Mouse (Mus musculus) urinary bladder, postnatal 0 days (tissue): Measurements from ENCODE around the gene Tax1bp3. TPM values are rescaled to one million over a fixed set of nuclear protein-coding genes. Genes with fewer than 3 reads are reported as not detected.

Source experiments
- polyA plus RNA-seq: library from polyadenylated mRNA; unstranded; fragments of >200 nt; fragmentation: Nextera tagmentation; extraction: Ambion mirVana; gene quantifications from 2 replicates; pipeline ENCODE4 v1.2.1, GENCODE M21; 2015

Tax1bp3 gene
- 182 and 189 TPM in 2 replicates for polyA plus RNA-seq

GRCm38 (mm10) chr11:73176608-73177508 lies at the start of gene Tax1bp3, which contains the start of gene Emc6:
TSS of gene Tax1bp3 (plus strand) at chr11:73177083.
TSS of gene Emc6 (minus strand) at chr11:73177037.

GRCm38 (mm10) chr11:73137591-73138501 lies 39.0 kb upstream of the Tax1bp3 start, which contains the start of gene Haspin:
TSS of gene Haspin (minus strand) at chr11:73138294.

GRCm38 (mm10) chr11:73159957-73160810 lies 16.7 kb upstream of the Tax1bp3 start, which contains the start of gene P2rx5:
TSS of gene P2rx5 (plus strand) at chr11:73160421.

GRCm38 (mm10) chr11:73198603-73199229 lies 21.8 kb downstream of the Tax1bp3 start, which contains the start of gene Ctns:
TSS of gene Ctns (minus strand) at chr11:73199042.

GRCm38 (mm10) chr11:73199230-73199712 lies 22.4 kb downstream of the Tax1bp3 start, which contains the start of gene Shpk:
TSS of gene Shpk (plus strand) at chr11:73199460.

Other genes starting within 250 kb of the Tax1bp3 start
- gene Atp2a3, start 215.9 kb upstream of the Tax1bp3 start, polyA plus RNA-seq = 7.0 and 7.7 TPM in 2 replicates
- 446 and 462 TPM in 2 replicates for gene P2rx1, start 178.0 kb upstream of the Tax1bp3 start, polyA plus RNA-seq
- 9.4 TPM in 2 replicates for gene Camkk1, start 158.1 kb upstream of the Tax1bp3 start, polyA plus RNA-seq
- gene Ncbp3, start 129.3 kb upstream of the Tax1bp3 start, polyA plus RNA-seq = 4.7 and 6.2 TPM in 2 replicates
- 0.05 and 0.11 TPM in 2 replicates for gene Itgae, start 86.5 kb upstream of the Tax1bp3 start, polyA plus RNA-seq
- gene Haspin, start 38.8 kb upstream of the Tax1bp3 start, polyA plus RNA-seq = 2.3 and 3.7 TPM in 2 replicates
- gene P2rx5, start 16.7 kb upstream of the Tax1bp3 start, polyA plus RNA-seq = 0.54 and 0.60 TPM in 2 replicates
- gene Emc6, start within 50 bp of the Tax1bp3 start, polyA plus RNA-seq = 102 and 107 TPM in 2 replicates
- gene Ctns, start 22.0 kb downstream of the Tax1bp3 start, polyA plus RNA-seq = 20.1 and 20.7 TPM in 2 replicates
- 3.7 and 4.0 TPM in 2 replicates for gene Shpk, start 22.4 kb downstream of the Tax1bp3 start, polyA plus RNA-seq
- not detected in 2 replicates for gene Trpv1, start 57.2 kb downstream of the Tax1bp3 start, polyA plus RNA-seq
- gene Trpv3, start 90.3 kb downstream of the Tax1bp3 start, polyA plus RNA-seq = 0.05 TPM in 2 replicates
- 3.1 TPM in 2 replicates for gene Aspa, start 152.5 kb downstream of the Tax1bp3 start, polyA plus RNA-seq
- not detected in 2 replicates for gene Gm49340, start 152.7 kb downstream of the Tax1bp3 start, polyA plus RNA-seq
- gene Spata22, start 152.7 kb downstream of the Tax1bp3 start, polyA plus RNA-seq = 0.10 TPM in 1 of 2 replicates, not detected in the other
- not detected in 2 replicates for gene Olfr20, start 173.7 kb downstream of the Tax1bp3 start, polyA plus RNA-seq
- not detected in 2 replicates for gene Olfr376, start 194.2 kb downstream of the Tax1bp3 start, polyA plus RNA-seq
- not detected in 2 replicates for gene Olfr1, start 222.5 kb downstream of the Tax1bp3 start, polyA plus RNA-seq